Mouse (Mus musculus) bone marrow macrophage, adult 2 months (primary cell): ENCODE measurements around the gene Tax1bp3.
A peak's percentile ranks its signal among the peaks of the same experiment; 100 is the strongest.

Source experiments
- CTCF ChIP-seq: IDR thresholded peaks from 2 replicates; pipeline ENCODE4 v1.5.1; 2012; ENCODE audit warnings: low read depth, mild to moderate bottlenecking, low read length, moderate library complexity
- POLR2A ChIP-seq: IDR thresholded peaks from 2 replicates; pipeline ENCODE4 v1.6.1; 2012; ENCODE audit warnings: mild to moderate bottlenecking, low read depth, low read length, borderline replicate concordance

DNA sequence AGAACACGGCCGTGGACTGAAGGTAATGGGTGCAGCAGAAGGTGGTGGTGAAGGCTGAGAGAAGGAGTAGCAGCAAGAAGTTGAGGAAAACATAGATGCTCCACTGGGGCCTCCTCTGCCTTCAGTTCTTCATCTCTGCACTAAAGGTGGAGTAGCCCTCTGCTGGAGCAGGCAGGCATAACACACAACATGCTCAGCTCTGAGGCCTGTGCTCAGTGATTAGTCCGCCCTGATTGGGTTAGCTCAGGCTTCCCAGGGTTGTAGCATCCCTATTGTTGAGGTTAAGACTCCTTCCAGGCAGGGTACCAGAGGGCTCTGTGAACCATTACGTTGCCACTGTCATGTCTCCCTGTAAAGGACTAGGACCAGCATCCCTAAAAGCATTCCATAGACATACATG lies 7.7 kb upstream of the Tax1bp3 start:
- TF ChIP-seq POLR2A (no peak), CTCF (0 out of 2 replicates have a peak, but pooled peaks have one; percentile 5)
